Mouse (Mus musculus): ENCODE results near the gene Gsta4.
A peak's percentile ranks its signal among the peaks of the same experiment; 100 is the strongest.
"Not testable (repeated sequence)": the region's sequence is repeated elsewhere in the genome, so short reads cannot be mapped to it uniquely, and the experiment has no call there.

Gene Gsta4

GRCm38 (mm10) chr9:78182474-78182873, at the start of gene Gsta4:
Gsta4 (plus strand) TSS chr9:78182774.
- not testable (repeated sequence) for DNase-seq (ENCODE audit: low spot score in 2 of 2)

- DNase-seq (ENCODE audit: low spot score in 2 of 2) = no peak
These were observed 46.9 kb upstream of the Gsta4 start for GRCm38 (mm10) chr9:78135658-78136057.

- DNase-seq (ENCODE audit: low spot score in 2 of 2) = no peak
These were observed 44.4 kb upstream of the Gsta4 start for GRCm38 (mm10) chr9:78138044-78138676.

- no peak for DNase-seq (ENCODE audit: low spot score in 2 of 2)
These were observed 43.1 kb upstream of the Gsta4 start for GRCm38 (mm10) chr9:78139463-78139862.

GRCm38 (mm10) chr9:78146099-78146498, 36.5 kb upstream of the Gsta4 start:
- no peak for DNase-seq (ENCODE audit: low spot score in 2 of 2)

- no peak for DNase-seq (ENCODE audit: low spot score in 2 of 2)
These were observed 35.9 kb upstream of the Gsta4 start for GRCm38 (mm10) chr9:78146627-78147026.

- no peak for DNase-seq (ENCODE audit: low spot score in 2 of 2)
These were observed 34.4 kb upstream of the Gsta4 start for GRCm38 (mm10) chr9:78148149-78148548.

GRCm38 (mm10) chr9:78149770-78150169, 32.8 kb upstream of the Gsta4 start:
- DNase-seq (ENCODE audit: low spot score in 2 of 2) = not testable (repeated sequence)

- DNase-seq (ENCODE audit: low spot score in 2 of 2) = no peak
These were observed 28.2 kb upstream of the Gsta4 start for GRCm38 (mm10) chr9:78154211-78154977.

GRCm38 (mm10) chr9:78157221-78157620, 25.4 kb upstream of the Gsta4 start:
- no peak for DNase-seq (ENCODE audit: low spot score in 2 of 2)

GRCm38 (mm10) chr9:78163291-78163690, 19.3 kb upstream of the Gsta4 start:
- no peak for DNase-seq (ENCODE audit: low spot score in 2 of 2)

GRCm38 (mm10) chr9:78164741-78165140, 17.8 kb upstream of the Gsta4 start:
- no peak for DNase-seq (ENCODE audit: low spot score in 2 of 2)

GRCm38 (mm10) chr9:78165454-78165853, 17.1 kb upstream of the Gsta4 start:
- no peak for DNase-seq (ENCODE audit: low spot score in 2 of 2)

GRCm38 (mm10) chr9:78166694-78167452, 15.7 kb upstream of the Gsta4 start:
- DNase-seq (ENCODE audit: low spot score in 2 of 2) = no peak

- DNase-seq (ENCODE audit: low spot score in 2 of 2) = no peak
These were observed 15.1 kb upstream of the Gsta4 start for GRCm38 (mm10) chr9:78167453-78167969.

GRCm38 (mm10) chr9:78168864-78169263, 13.7 kb upstream of the Gsta4 start:
- no peak for DNase-seq (ENCODE audit: low spot score in 2 of 2)

- DNase-seq (ENCODE audit: low spot score in 2 of 2) = no peak
These were observed 8.6 kb upstream of the Gsta4 start for GRCm38 (mm10) chr9:78174016-78174415.

- not testable (repeated sequence) for DNase-seq (ENCODE audit: low spot score in 2 of 2)
These were observed 7.7 kb upstream of the Gsta4 start for GRCm38 (mm10) chr9:78174925-78175276.

GRCm38 (mm10) chr9:78175277-78176200, 7.0 kb upstream of the Gsta4 start:
- peak; percentile 91 to 93 for DNase-seq (ENCODE audit: low spot score in 2 of 2)

- peak; percentile 56 to 65 for DNase-seq (ENCODE audit: low spot score in 2 of 2)
These were observed 6.3 kb upstream of the Gsta4 start for GRCm38 (mm10) chr9:78176201-78176727.

GRCm38 (mm10) chr9:78176831-78177230, 5.7 kb upstream of the Gsta4 start:
- peak; percentile 19 to 24 for DNase-seq (ENCODE audit: low spot score in 2 of 2)

Data from natural killer cell, adult 2 months (primary cell).